Mouse (Mus musculus) erythroblast, adult 5-6 weeks (primary cell): ENCODE data around the gene Vmn1r169. TPM values are rescaled to one million over a fixed set of nuclear protein-coding genes. Genes with fewer than 3 reads are reported as not detected.
"Not testable (repeated sequence)": the region's sequence is repeated elsewhere in the genome, so short reads cannot be mapped to it uniquely, and the experiment has no call there.

Experiments used
- ATAC-seq: replicated peaks from 2 replicates; pipeline ENCODE4 v1.8.0; 2016; ENCODE audit warnings: moderate number of reproducible peaks, mild to moderate bottlenecking, moderate TSS enrichment, inconsistent platforms; ENCODE audit not compliant: poor library complexity, low FRiP score, severe bottlenecking
- total RNA-seq, 2 experiments: library from RNA; stranded (forward) in 1 of 2; stranded (reverse) in 1 of 2; fragments of 150-400 nt in 1 of 2; fragments of 200-764, 138-1000 nt in 1 of 2; gene quantifications; 2 replicates each; pipeline versions ENCODE4 v1.2.3 to v1.2.4; 2015 to 2017; ENCODE audit warnings: low replicate concordance in 2 of 2

The Vmn1r169 gene
- not detected in 2 replicates for total RNA-seq (2015; ENCODE audit: low replicate concordance)
- total RNA-seq (2017; ENCODE audit: low replicate concordance), result not detected in 2 replicates

DNA sequence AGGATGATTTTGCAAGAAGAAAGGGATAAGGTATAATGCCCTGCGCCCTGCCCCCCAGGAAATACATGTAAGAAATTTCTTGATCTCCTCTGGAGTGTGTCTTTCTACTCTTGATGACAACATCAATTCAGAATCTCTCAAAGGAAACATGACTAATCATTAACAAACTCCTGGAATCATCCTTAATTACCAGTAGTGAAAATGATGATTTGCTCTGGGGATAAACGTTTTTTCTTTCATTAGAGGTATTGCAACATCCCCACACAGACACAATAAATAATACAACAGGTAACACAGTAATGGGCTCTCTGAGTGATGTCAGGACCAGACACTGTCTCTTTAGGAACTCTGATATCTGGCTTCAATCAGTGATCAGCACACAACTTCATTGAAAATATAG is at the start of gene Vmn1r169:
TSS of gene Vmn1r169 (plus strand) at position 301 of the 400 bp plus-strand sequence.
- ATAC-seq, result not testable (repeated sequence)

DNA sequence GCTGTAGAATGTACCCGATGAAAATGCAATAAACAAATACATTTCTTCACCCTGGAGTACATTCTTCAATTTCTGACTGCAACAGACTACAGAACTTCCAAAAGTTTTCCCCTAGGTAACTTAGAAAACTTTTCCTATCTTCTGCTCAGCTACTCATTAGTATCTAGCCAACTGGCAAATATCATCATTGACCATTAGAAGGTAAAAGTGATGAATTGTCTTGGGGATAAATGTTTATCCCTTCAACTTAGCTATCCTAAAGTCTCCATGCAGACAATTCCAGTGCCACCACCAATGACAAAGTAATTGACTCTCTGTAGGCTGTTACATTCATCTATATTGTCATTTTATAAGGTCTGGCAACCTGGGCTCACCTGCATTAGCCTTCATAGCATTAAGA is 35.9 kb upstream of the Vmn1r169 start, which contains the start of gene Vmn1r168:
TSS of gene Vmn1r168 (plus strand) at position 301 of the 400 bp plus-strand sequence.
- ATAC-seq, result not testable (repeated sequence)

- not testable (repeated sequence) for ATAC-seq
These were observed 30.5 kb downstream of the Vmn1r169 start, which contains the start of gene Vmn1r170 for GRCm38 (mm10) chr7:23605875-23606274. Gene Vmn1r170 (plus strand): TSS chr7:23606175.

Other genes with a start within 250 kb of the Vmn1r169 start
- gene Nlrp5, start 189.6 kb upstream of the Vmn1r169 start, total RNA-seq (2015; ENCODE audit: low replicate concordance), result not detected in 2 replicates
- not detected in 2 replicates for gene Nlrp5, start 189.6 kb upstream of the Vmn1r169 start, total RNA-seq (2017; ENCODE audit: low replicate concordance)
- not detected in 2 replicates for gene Vmn1r167, start 68.3 kb upstream of the Vmn1r169 start, total RNA-seq (2015; ENCODE audit: low replicate concordance)
- gene Vmn1r167, start 68.3 kb upstream of the Vmn1r169 start, total RNA-seq (2017; ENCODE audit: low replicate concordance), result not detected in 2 replicates
- gene Vmn1r168, start 35.8 kb upstream of the Vmn1r169 start, total RNA-seq (2015; ENCODE audit: low replicate concordance), result not detected in 2 replicates
- 0.14 TPM in 1 of 2 replicates, not detected in the other for gene Vmn1r168, start 35.8 kb upstream of the Vmn1r169 start, total RNA-seq (2017; ENCODE audit: low replicate concordance)
- gene Vmn1r170, start 30.6 kb downstream of the Vmn1r169 start, total RNA-seq (2015; ENCODE audit: low replicate concordance), result not detected in 2 replicates
- not detected in 2 replicates for gene Vmn1r170, start 30.6 kb downstream of the Vmn1r169 start, total RNA-seq (2017; ENCODE audit: low replicate concordance)
- gene Vmn1r171, start 55.2 kb downstream of the Vmn1r169 start, total RNA-seq (2015; ENCODE audit: low replicate concordance), result not detected in 2 replicates
- gene Vmn1r171, start 55.2 kb downstream of the Vmn1r169 start, total RNA-seq (2017; ENCODE audit: low replicate concordance), result not detected in 2 replicates
- gene Vmn1r172, start 82.8 kb downstream of the Vmn1r169 start, total RNA-seq (2015; ENCODE audit: low replicate concordance), result not detected in 2 replicates
- not detected in 2 replicates for gene Vmn1r172, start 82.8 kb downstream of the Vmn1r169 start, total RNA-seq (2017; ENCODE audit: low replicate concordance)
- gene Vmn1r173, start 125.2 kb downstream of the Vmn1r169 start, total RNA-seq (2015; ENCODE audit: low replicate concordance), result not detected in 2 replicates
- 0.09 TPM in 1 of 2 replicates, not detected in the other for gene Vmn1r173, start 125.2 kb downstream of the Vmn1r169 start, total RNA-seq (2017; ENCODE audit: low replicate concordance)
- gene Vmn1r174, start 176.7 kb downstream of the Vmn1r169 start, total RNA-seq (2015; ENCODE audit: low replicate concordance), result not detected in 2 replicates
- gene Vmn1r174, start 176.7 kb downstream of the Vmn1r169 start, total RNA-seq (2017; ENCODE audit: low replicate concordance), result 0.14 TPM in 1 of 2 replicates, not detected in the other
- gene Vmn1r175, start 235.1 kb downstream of the Vmn1r169 start, total RNA-seq (2015; ENCODE audit: low replicate concordance), result not detected in 2 replicates
- gene Vmn1r175, start 235.1 kb downstream of the Vmn1r169 start, total RNA-seq (2017; ENCODE audit: low replicate concordance), result not detected in 2 replicates